Mouse (Mus musculus) CD4-positive naive resting alpha-beta T cell, adult 57 days (primary cell): Measurements from ENCODE around the gene Olfr1109. TPM values are rescaled to one million over a fixed set of nuclear protein-coding genes. Genes with fewer than 3 reads are reported as not detected.

Experiments used
- total RNA-seq: library from RNA; stranded (reverse); gene quantifications from one replicate; pipeline ENCODE4 v1.2.4, GENCODE M21; 2023

The Olfr1109 gene
- total RNA-seq: not detected

DNA sequence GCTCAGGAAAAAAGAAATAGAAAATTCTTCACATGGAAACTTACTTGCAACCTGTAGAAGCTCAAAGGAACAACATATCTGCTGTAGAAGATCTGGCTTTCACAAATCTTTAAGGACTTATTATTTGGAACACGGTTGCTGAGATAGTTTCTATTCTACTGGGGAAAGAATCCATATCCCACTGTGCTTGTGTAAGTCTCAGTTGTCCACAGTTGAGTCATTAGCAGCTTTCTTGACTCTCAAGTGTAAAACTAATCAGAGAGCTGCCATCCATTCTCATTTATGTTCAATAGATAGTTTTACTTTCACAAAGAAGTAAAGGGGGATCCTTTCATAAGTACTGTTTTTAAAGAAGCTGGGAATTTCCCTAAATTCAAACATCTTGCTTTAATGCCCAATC lies at the start of gene Olfr1109:
Gene Olfr1109 (minus strand): TSS at position 101 of the 400 bp plus-strand sequence.

DNA sequence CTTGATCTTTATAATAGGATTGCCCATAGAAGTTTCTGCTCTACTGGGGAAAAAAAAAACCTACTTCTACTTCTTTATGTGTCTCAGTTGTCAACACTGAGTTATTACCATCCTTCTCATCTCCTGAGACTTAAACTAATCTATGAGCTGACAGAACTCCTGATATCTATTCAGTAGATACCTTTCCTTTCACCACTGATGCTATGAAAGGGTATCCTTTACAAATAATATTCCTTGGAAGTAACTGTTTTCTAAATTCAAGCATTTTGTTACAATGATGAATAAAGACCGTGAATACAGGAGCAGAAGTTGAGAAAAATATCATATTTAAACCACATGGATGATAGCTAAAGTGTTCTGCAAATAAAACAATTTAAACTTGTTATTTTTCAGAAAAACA lies 44.4 kb upstream of the Olfr1109 start, which contains the start of gene Olfr1110:
Gene Olfr1110 (minus strand): TSS at position 101 of the 400 bp plus-strand sequence.

DNA sequence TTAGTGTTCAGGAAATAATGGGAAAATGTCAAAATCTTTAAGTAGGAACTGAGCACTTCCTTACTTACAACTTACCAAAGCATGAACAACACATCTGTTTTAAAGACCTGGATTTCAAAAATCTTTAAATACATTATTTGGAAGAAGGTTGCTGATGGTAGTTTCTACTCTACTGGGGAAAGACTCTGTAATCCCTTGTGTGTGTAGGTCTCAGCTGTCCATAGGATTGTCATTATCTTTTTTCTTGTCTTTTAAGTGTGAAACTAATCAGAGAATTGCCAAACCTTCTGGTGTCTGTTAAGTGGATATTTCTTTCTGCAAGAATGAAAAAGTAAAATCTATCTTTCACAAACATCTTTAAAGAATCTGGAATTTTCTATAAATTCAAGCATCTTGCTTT lies 18.7 kb upstream of the Olfr1109 start, which contains the start of gene Olfr259:
Gene Olfr259 (minus strand): TSS at position 101 of the 400 bp plus-strand sequence.

DNA sequence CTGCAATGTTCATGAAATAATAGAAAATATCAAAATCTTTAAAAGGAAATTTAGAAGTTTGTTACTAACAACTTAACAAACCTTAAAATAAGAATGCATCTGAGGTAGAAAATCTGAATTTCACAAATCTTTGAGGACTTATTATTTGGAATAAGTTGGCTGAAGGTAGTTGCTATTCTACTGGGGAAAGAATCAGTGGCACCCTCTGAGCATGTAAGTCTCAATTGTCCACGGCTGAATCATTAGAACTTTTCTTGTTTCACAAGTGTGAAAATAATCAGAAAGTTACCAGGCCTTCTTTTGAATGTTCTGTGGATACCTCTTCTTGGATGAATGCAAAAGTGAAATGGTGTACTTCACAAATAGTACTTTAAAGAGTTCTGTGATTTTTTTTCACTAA lies 20.1 kb downstream of the Olfr1109 start, which contains the start of gene Olfr1107:
Gene Olfr1107 (minus strand): TSS at position 101 of the 400 bp plus-strand sequence.

DNA sequence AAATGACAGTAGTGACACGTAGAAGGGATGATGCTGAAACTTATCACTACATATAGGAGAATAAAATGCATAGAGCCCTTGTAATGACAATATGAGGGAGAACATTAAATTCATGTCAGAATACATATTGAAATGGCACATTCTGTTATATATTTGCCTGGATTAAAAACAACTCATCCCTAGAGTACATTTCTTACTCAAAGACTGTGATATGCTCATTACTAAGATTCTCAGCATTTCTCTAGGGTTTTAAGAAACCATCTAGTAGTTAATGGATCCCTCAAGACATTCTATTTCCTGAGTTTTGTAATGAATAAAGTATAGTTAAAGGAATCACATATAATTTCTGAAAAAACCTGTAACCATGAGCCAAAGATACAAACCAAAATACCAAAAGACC lies 43.6 kb downstream of the Olfr1109 start, which contains the start of gene Olfr1106:
Gene Olfr1106 (minus strand): TSS at position 101 of the 400 bp plus-strand sequence.

Other genes with a start within 250 kb of the Olfr1109 start
- gene Olfr1095, start 244.3 kb downstream of the Olfr1109 start, total RNA-seq: not detected
- gene Gm13723, start 221.2 kb downstream of the Olfr1109 start, total RNA-seq: not detected
- gene Olfr1097, start 203.8 kb downstream of the Olfr1109 start, total RNA-seq: not detected
- not detected for gene Olfr1098, start 171.5 kb downstream of the Olfr1109 start, total RNA-seq
- gene Olfr1099, start 135.3 kb downstream of the Olfr1109 start, total RNA-seq: not detected
- not detected for gene Olfr1100, start 116.1 kb downstream of the Olfr1109 start, total RNA-seq
- gene Olfr1101, start 104.8 kb downstream of the Olfr1109 start, total RNA-seq: not detected
- gene Olfr1102, start 97.6 kb downstream of the Olfr1109 start, total RNA-seq: not detected
- gene Olfr1104, start 68.9 kb downstream of the Olfr1109 start, total RNA-seq: not detected
- gene Olfr1105, start 59.5 kb downstream of the Olfr1109 start, total RNA-seq: not detected
- gene Olfr1106, start 43.7 kb downstream of the Olfr1109 start, total RNA-seq: not detected
- gene Olfr1107, start 20.2 kb downstream of the Olfr1109 start, total RNA-seq: not detected
- not detected for gene Olfr259, start 18.6 kb upstream of the Olfr1109 start, total RNA-seq
- not detected for gene Olfr1110, start 44.3 kb upstream of the Olfr1109 start, total RNA-seq
- not detected for gene Olfr1111, start 56.6 kb upstream of the Olfr1109 start, total RNA-seq
- not detected for gene Olfr1112, start 91.8 kb upstream of the Olfr1109 start, total RNA-seq
- not detected for gene Olfr1113, start 113.0 kb upstream of the Olfr1109 start, total RNA-seq
- gene Olfr1115, start 152.0 kb upstream of the Olfr1109 start, total RNA-seq: not detected
- not detected for gene Olfr1116, start 171.5 kb upstream of the Olfr1109 start, total RNA-seq
- not detected for gene Olfr1118, start 211.6 kb upstream of the Olfr1109 start, total RNA-seq